Mouse (Mus musculus) neural tube, embryonic 15.5 days (tissue): ENCODE measurements around the gene Stoml1. TPM values are rescaled to one million over a fixed set of nuclear protein-coding genes. Genes with fewer than 3 reads are reported as not detected.
"Not testable (repeated sequence)": the region's sequence is repeated elsewhere in the genome, so short reads cannot be mapped to it uniquely, and the experiment has no call there.

Experiments used
- ATAC-seq: fragments of 200-750 bp; cut with Nextera tagmentation; 2 replicates; pipeline ENCODE4 v1.8.0; 2017; ENCODE audit warnings: mild to moderate bottlenecking, moderate TSS enrichment, moderate library complexity; ENCODE audit not compliant: low FRiP score
- H3K27ac ChIP-seq: fragments of 300-500 bp; sonication (generic); replicated peaks from 2 replicates; pipeline ENCODE4 v1.5.1; 2015; ENCODE audit warnings: mild to moderate bottlenecking, inconsistent platforms
- H3K27me3 ChIP-seq: fragments of 300-500 bp; sonication (generic); replicated peaks from 2 replicates; pipeline ENCODE4 v1.6.1; 2015; ENCODE audit warnings: inconsistent platforms
- H3K36me3 ChIP-seq: fragments of 300-500 bp; sonication (generic); 2 replicates; pipeline ENCODE4 v1.6.1; 2015; ENCODE audit warnings: inconsistent platforms
- H3K4me1 ChIP-seq: fragments of 300-500 bp; sonication (generic); 2 replicates; pipeline ENCODE4 v1.6.1; 2015; ENCODE audit warnings: inconsistent platforms
- H3K4me2 ChIP-seq: fragments of 300-500 bp; sonication (generic); 2 replicates; pipeline ENCODE4 v1.6.1; 2015; ENCODE audit warnings: inconsistent platforms, mild to moderate bottlenecking, moderate library complexity
- H3K4me3 ChIP-seq: fragments of 300-500 bp; sonication (generic); replicated peaks from 2 replicates; pipeline ENCODE4 v1.5.1; 2015; ENCODE audit warnings: mild to moderate bottlenecking, inconsistent platforms
- H3K9ac ChIP-seq: fragments of 300-500 bp; sonication (generic); replicated peaks from 2 replicates; pipeline ENCODE4 v1.6.1; 2015; ENCODE audit warnings: mild to moderate bottlenecking, inconsistent platforms
- H3K9me3 ChIP-seq: fragments of 300-500 bp; sonication (generic); replicated peaks from 2 replicates; pipeline ENCODE4 v1.6.1; 2016; ENCODE audit warnings: inconsistent platforms
- WGBS: fragments of 180-500 bp; shearing (Covaris S2); methylation state at CpG from one replicate; pipeline ENCODE4 v1.1.7; 2015; ENCODE audit warnings: mixed read lengths; 5-methylcytosine and 5-hydroxymethylcytosine counted together
- polyA plus RNA-seq: library from polyadenylated mRNA; unstranded; fragments of >200 nt; fragmentation: Nextera tagmentation; extraction: Ambion mirVana; gene quantifications from 2 replicates; pipeline ENCODE4 v1.2.1, GENCODE M21; 2015

Stoml1 gene
- polyA plus RNA-seq, 1 experiment from 2014 or later: 136 TPM

DNA sequence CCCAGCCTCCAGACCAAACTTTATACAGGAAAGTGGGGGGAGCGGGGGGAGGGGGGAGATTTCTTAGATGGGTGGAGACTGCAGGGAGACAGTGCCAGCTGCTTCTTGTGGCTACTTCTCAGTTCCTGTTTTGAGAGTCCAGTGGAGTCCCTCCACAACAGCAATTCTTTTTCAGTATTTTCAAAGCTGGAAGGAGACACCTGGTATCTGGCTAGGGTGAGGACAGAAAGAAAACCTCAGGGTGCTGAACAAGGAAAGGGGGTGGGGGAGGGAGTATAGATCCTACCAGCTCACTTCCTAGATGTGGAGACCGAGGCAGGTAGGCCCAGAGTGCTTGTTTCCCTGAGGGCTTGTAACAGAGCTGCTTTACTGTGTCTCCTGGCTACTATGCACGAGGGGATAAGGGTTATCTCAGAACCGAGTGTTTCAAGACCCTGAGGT, 13.6 kb downstream of the Stoml1 start:
- Histone ChIP-seq H3K9ac (no peak overlapping the region), H3K27me3 (no peaks in the 10 kb centered on the region), H3K36me3 (peaks cover 15% of the 10 kb centered on the region), H3K4me3 (no peak overlapping the region), H3K4me2 (no peak overlapping the region), H3K4me1 (no peaks in the 10 kb centered on the region), H3K9me3 (no peaks in the 10 kb centered on the region), H3K27ac (no peak overlapping the region)
- 57% methylated on average over 4 of the region's 4 CpGs for WGBS
- ATAC-seq: no peak

DNA sequence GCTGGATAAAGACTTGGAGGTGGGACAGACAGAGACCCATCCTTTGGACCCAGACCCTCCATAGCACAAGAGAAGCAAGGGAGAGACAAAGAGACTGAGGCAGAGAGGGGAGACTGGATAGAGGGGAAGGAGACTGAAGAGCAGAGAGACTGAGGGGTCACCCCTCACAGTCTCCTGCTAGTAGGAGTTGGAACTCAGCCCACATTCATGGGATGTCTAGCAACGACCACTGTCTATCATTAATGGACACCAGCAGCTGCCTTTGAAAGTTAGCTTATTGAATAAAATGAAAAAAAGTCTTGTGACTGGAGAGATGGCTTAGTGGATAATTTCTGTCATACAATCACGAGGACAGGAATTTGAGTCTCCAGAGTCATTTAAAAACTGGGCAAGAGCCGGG, 14.1 kb downstream of the Stoml1 start:
- Histone ChIP-seq H3K4me2 (no peak overlapping the region), H3K9ac (no peak overlapping the region), H3K4me1 (no peaks in the 10 kb centered on the region), H3K4me3 (no peak overlapping the region), H3K36me3 (peaks cover 11% of the 10 kb centered on the region), H3K9me3 (no peaks in the 10 kb centered on the region), H3K27ac (no peak overlapping the region), H3K27me3 (no peaks in the 10 kb centered on the region)
- no peak for ATAC-seq
- 69% methylated on average over 3 of the region's 3 CpGs for WGBS

DNA sequence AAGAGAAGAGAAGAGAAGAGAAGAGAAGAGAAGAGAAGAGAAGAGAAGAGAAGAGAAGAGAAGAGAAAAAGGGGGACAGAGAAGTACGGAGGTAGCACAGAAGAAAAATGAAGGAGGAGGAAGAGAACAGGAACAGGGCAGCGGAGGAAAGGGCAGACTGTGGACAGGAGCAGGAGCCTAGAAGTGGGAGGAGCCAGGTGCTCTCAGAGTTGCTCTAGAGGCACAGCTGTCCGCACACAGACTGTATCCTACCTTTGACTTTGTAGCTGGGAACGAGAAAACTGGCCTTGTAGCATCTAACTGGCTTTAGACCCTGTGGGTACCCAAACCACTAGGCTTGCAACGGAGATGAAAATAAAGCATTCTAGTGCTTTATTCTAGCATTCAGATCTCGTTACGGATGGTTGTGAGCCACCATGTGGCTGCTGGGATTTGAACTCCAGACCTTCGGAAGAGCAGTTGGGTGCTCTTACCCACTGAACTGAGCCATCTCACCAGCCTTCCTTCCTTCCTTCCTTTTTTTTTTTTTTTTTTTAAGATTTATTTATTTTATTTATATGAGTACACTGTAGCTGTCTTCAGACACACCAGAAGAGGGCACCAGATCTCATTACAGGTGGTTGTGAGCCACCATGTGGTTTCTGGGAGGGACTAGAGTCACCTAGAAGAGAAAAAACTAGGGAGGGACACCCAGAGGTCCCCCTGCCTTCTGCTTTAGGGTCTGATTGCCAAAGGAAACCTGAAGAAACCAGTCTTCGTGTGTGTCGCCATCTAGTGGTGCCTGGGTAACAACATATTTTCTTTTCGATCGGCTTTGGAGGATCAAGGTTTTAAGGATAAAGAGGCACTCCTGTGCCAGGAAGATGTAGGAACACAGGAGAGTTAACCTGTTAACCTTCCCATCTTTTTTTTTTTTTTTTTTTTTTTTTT, 15.7 kb downstream of the Stoml1 start:
- H3K36me3 ChIP-seq: 0 out of 2 replicates have a peak, but pooled peaks cover 2% of the 10 kb centered on the region
- H3K4me1 ChIP-seq: no peaks in the 10 kb centered on the region
- no peaks in the 10 kb centered on the region for H3K27me3 ChIP-seq
- no peak for ATAC-seq
- H3K4me3 ChIP-seq: no peak overlapping the region
- no peak overlapping the region for H3K4me2 ChIP-seq
- no peak overlapping the region for H3K9ac ChIP-seq
- no peaks in the 10 kb centered on the region for H3K9me3 ChIP-seq
- 59% methylated on average over 12 of the region's 12 CpGs for WGBS
- no peak overlapping the region for H3K27ac ChIP-seq

DNA sequence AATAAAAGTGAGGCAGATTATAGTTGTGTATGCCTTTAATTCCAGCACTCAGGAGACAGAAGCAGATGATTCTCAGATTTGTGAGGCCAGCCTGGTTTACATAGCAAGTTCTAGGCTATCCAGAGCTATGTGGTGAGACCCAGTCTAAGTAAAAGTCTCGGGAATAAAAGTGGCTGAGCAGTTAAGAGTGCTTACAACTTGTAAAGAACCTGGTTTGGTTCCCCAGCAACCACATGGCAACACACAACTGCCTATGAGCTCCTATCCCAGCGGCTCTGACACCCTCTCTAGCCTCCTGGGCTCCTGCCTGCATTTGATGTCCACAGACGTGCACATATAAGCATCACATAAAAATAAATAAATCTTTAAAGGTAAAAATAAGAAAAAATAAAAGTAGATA, 17.1 kb downstream of the Stoml1 start:
- Histone ChIP-seq H3K9me3 (no peaks in the 10 kb centered on the region), H3K36me3 (no peaks in the 10 kb centered on the region), H3K4me2 (no peak overlapping the region), H3K27me3 (no peaks in the 10 kb centered on the region), H3K27ac (no peak overlapping the region), H3K4me3 (no peak overlapping the region), H3K4me1 (peaks cover 6% of the 10 kb centered on the region), H3K9ac (no peak overlapping the region)
- 54% methylated on average over 3 of the region's 3 CpGs for WGBS
- ATAC-seq: no peak

DNA sequence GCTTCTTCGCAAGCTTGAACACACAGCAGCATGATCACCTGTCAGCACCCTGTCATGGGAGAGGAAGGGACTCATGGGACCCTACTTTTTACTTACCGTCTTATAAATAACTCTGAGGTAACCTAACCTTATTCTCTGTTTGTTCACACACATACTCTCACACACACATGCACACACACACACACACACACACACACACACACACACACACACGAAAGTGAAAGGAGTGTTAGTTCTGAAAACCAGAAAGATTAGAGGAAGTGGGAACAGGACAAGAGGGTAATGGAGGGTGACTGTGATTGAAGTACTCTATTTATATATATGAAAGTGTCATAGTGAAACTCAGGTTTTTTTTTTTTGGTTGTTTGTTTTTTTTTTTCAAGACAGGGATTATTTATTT, 18.1 kb downstream of the Stoml1 start:
- WGBS: 95% methylated on average over 3 of the region's 3 CpGs
- no peak for ATAC-seq
- Histone ChIP-seq H3K36me3 (no peaks in the 10 kb centered on the region), H3K27me3 (no peaks in the 10 kb centered on the region), H3K4me3 (no peak overlapping the region), H3K4me1 (peaks cover 14% of the 10 kb centered on the region), H3K9me3 (no peaks in the 10 kb centered on the region), H3K4me2 (no peak overlapping the region), H3K9ac (no peak overlapping the region), H3K27ac (no peak overlapping the region)

DNA sequence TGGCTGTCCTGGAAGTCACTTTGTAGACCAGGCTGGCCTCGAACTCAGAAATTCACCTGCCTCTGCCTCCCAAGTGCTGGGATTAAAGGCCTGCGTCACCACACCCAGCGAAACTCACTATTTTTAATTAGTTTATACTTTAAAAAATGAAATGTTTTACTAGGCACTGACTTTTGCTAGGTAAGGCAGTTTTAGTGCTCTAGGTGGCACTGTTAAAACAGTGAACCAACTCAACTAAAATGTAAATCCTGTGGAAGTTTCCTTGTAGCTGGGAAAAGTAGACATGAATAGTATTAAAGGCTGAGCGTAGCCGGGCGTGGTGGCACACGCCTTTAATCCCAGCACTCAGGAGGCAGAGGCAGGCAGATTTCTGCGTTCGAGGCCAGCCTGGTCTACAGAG, 18.6 kb downstream of the Stoml1 start:
- peaks cover 14% of the 10 kb centered on the region for H3K4me1 ChIP-seq
- not testable (repeated sequence) for H3K4me2 ChIP-seq, H3K9ac ChIP-seq, H3K9me3 ChIP-seq, ATAC-seq, H3K4me3 ChIP-seq, H3K27ac ChIP-seq, H3K36me3 ChIP-seq, H3K27me3 ChIP-seq
- 92% methylated on average over 9 of the region's 9 CpGs for WGBS

DNA sequence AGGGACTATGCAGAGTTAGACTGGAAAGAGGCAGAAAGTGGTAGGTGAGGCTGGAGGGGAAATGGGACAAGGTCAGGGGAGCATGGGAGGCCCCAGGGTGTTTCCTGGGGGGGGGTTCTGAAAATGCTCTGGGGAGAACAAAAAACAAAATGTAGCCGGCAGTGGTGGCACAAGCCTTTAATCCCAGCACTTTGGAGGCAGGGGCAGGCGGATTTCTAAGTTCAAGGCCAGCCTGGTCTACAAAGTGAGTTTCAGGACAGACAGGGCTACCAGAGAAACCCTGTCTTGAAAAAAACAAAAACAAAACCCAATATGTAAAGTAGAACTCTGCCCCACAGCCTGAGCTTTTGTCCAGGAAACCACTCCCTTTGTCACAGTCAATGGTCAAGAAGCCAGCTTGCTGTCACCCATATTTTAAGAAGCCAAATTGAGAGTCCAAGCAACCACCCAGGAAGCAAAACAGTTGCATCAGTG, 19.1 kb downstream of the Stoml1 start:
- H3K27ac ChIP-seq: no peak overlapping the region
- H3K36me3 ChIP-seq: no peaks in the 10 kb centered on the region
- no peaks in the 10 kb centered on the region for H3K27me3 ChIP-seq
- H3K9me3 ChIP-seq: no peaks in the 10 kb centered on the region
- 73% methylated on average over 2 of the region's 2 CpGs for WGBS
- H3K4me2 ChIP-seq: no peak overlapping the region
- H3K4me3 ChIP-seq: no peak overlapping the region
- ATAC-seq: no peak
- H3K9ac ChIP-seq: no peak overlapping the region
- H3K4me1 ChIP-seq: peaks cover 14% of the 10 kb centered on the region

DNA sequence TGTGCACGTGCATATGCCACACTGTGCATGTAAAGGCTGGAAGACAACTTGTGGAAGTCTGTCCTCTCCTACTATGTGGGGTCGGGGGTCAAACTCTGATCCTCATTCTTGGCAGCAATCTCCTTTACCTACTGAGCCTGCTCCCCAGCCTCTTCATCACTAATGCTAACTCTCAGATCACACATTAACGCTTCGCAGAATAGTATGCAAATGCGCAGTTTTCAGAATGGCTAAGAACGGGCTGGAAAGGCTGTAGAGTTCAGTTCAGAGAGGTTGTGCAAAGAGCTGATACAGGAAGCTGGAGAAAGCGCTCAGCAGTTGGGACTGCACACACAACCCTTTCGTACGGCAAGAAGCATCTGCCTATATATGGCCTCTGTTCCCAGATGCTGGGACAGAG, 19.9 kb downstream of the Stoml1 start:
- Histone ChIP-seq H3K27ac (no peak overlapping the region), H3K36me3 (no peaks in the 10 kb centered on the region), H3K4me3 (no peak overlapping the region), H3K27me3 (no peaks in the 10 kb centered on the region), H3K9me3 (no peaks in the 10 kb centered on the region), H3K4me2 (no peak overlapping the region), H3K9ac (no peak overlapping the region), H3K4me1 (peaks cover 14% of the 10 kb centered on the region)
- ATAC-seq: no peak
- 73% methylated on average over 9 of the region's 9 CpGs for WGBS

DNA sequence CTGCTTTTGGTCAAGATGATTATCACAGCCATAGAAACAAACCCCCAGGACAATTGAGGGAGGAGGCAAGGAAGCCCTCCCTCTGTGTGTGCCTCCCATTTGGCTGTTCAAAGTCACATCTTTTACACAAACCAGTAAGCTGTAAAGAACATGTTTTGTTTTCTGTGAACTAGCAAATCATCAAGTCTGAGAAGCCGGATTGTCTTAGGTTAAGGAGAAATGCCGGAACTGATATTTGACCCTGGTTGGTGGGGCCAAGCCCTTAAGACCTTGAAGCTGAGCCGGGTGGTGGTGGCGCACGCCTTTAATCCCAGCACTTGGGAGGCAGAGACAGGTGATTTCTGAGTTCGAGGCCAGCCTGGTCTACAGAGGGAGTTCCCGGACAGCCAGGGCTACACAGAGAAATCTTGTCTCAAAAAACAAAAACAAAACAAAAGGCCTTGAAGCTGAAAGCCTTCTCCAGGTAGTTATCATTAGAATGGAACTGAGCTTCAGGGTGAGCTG, 21.2 kb downstream of the Stoml1 start:
- no peak overlapping the region for H3K4me3 ChIP-seq
- peaks cover 14% of the 10 kb centered on the region for H3K4me1 ChIP-seq
- H3K27ac ChIP-seq: 0 out of 2 replicates have a peak overlapping the region, but pooled peaks have one; percentile 13
- 86% methylated on average over 7 of the region's 7 CpGs for WGBS
- no peak overlapping the region for H3K9ac ChIP-seq
- no peak overlapping the region for H3K4me2 ChIP-seq
- H3K9me3 ChIP-seq: no peaks in the 10 kb centered on the region
- H3K36me3 ChIP-seq: no peaks in the 10 kb centered on the region
- no peaks in the 10 kb centered on the region for H3K27me3 ChIP-seq
- no peak for ATAC-seq

DNA sequence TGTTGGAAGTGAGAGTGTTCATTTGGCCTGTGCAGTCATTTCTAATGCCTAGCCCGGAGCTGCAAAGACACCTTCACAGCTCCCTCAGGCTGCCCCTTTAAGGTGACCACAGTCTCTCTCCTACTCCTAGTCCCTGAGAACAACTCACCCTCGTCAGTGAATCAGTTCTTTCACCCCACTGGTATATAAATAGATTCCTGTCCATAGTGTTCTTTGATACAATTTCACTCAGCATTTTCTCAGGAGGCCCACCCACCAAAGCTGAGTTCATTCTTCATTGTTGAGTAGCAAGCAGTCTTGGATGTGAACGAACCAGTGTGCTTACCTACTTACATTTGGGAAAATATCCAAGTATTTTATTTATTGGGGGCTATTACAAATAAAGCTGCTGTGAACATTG, 21.7 kb downstream of the Stoml1 start:
- ATAC-seq: no peak
- 42% methylated on average over 3 of the region's 3 CpGs for WGBS
- H3K27ac ChIP-seq: peak overlapping the region; percentile 51; the same call in 1 of the 2 replicates

DNA sequence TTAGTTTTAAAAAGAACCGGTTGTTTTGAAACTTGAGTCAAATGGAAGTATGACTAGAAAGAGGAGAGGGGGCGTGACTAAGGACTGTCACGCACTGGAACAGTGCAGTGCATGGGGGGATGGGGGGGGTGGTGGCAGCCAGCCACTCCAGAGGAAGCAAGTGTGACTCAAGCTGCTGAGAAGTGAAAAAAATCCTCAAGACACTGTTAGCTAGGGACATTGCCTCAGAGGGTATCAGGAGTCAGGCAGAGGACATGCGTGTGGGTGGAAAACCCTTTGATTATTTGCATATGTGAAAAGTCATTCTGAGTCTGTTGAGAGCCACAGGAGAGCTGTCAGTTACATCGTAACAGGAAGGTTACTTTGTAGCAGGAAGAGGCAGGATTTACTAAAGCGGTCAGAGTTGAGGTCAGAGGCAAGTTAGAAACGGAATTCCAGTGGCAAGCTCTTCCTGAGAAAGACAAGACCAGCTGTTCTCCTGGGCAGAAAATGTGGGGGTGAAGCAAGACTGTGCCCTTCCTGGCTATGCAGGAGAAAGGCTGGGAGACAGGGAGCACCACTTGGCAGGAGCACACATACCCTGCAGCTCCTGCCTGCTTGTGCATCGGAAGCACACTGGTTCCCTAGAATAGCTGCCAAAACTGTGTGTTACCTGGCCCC, 22.3 kb downstream of the Stoml1 start:
- ATAC-seq: no peak; the same call in 1 of the 2 replicates
- H3K9ac ChIP-seq: no peak overlapping the region
- peaks cover 15% of the 10 kb centered on the region for H3K4me1 ChIP-seq
- H3K9me3 ChIP-seq: no peaks in the 10 kb centered on the region
- no peaks in the 10 kb centered on the region for H3K27me3 ChIP-seq
- H3K36me3 ChIP-seq: no peaks in the 10 kb centered on the region
- no peak overlapping the region for H3K4me2 ChIP-seq
- H3K4me3 ChIP-seq: no peak overlapping the region
- 35% methylated on average over 8 of the region's 8 CpGs for WGBS
- H3K27ac ChIP-seq: peak overlapping the region; percentile 51

More for the DNA sequence above, 21.7 kb downstream of the Stoml1 start:
- no peaks in the 10 kb centered on the region for H3K9me3 ChIP-seq
- H3K4me3 ChIP-seq: no peak overlapping the region
- no peak overlapping the region for H3K4me2 ChIP-seq
- no peaks in the 10 kb centered on the region for H3K27me3 ChIP-seq
- H3K36me3 ChIP-seq: no peaks in the 10 kb centered on the region
- H3K9ac ChIP-seq: no peak overlapping the region
- H3K4me1 ChIP-seq: peaks cover 14% of the 10 kb centered on the region
